In genomic region chr1:137088148-137088547, GRCm38 (mm10) we compare ENCODE assay signal across 19 mouse cellular contexts.
DNase-seq lines count a peak whose midpoint lies in the region; ATAC-seq and TF ChIP-seq lines count a peak whose summit lies in the region.
"Had no signal": no experiment of that assay in that cellular context is flagged by ENCODE, and none has a peak within 500 bp of the region (broad histone marks: within the 10 kb centered on the region; RNA-seq: fewer than 3 reads in every experiment).

No protein-coding gene starts in this region.

- no peaks in the 10 kb centered on the region for H3K27me3 ChIP-seq in kidney, adult 2 months (replicated peaks; ENCODE audit: control insufficient read depth, insufficient read depth, low read length)
- no peaks in the 10 kb centered on the region for H3K27me3 ChIP-seq in kidney, embryonic 14.5 days (ENCODE audit: control insufficient read depth, insufficient read depth, low read length)
- no peaks in the 10 kb centered on the region for H3K27me3 ChIP-seq in intestine, embryonic 14.5 days (replicated peaks; ENCODE audit: control insufficient read depth, insufficient read depth, low read length)
- H3K27me3 ChIP-seq in thymus, adult 2 months (ENCODE audit: control insufficient read depth, insufficient read depth, low read length) = no peaks in the 10 kb centered on the region
- H3K27me3 ChIP-seq: embryonic facial prominence, embryonic 15.5 days; forebrain, embryonic 12.5 days; hindbrain, embryonic 15.5 days; neural tube, embryonic 12.5 days; Patski had no signal

- WGBS in kidney, adult 2 months = 43% methylated on average over 10 of the region's 10 CpGs
- WGBS in kidney, embryonic 14.5 days = 51% methylated on average over 10 of the region's 10 CpGs
- WGBS in intestine, embryonic 14.5 days = 33% methylated on average over 10 of the region's 10 CpGs
- WGBS in thymus, adult 2 months = 94% methylated on average over 10 of the region's 10 CpGs

- TF ChIP-seq POLR2A in kidney, adult 2 months (IDR thresholded peaks at IDR 0.05; ENCODE audit: low read depth, low read length) = no peak
- no peak for TF ChIP-seq POLR2A in thymus, adult 2 months (IDR thresholded peaks at IDR 0.05; ENCODE audit: control insufficient read depth, extremely low read depth, insufficient read depth, low read length, poor library complexity)

- DNase-seq in kidney, adult 2 months = peak; percentile 12
- peak; percentile 17 for DNase-seq in adrenal gland, adult 8-10 months
- no peak for DNase-seq in intestine, embryonic 14.5 days (ENCODE audit: low spot score)
- peak; percentile 7 to 21 for DNase-seq in kidney, postnatal 4 days
- no peak for DNase-seq in thymus, adult 2 months
- no peak for DNase-seq in spleen, postnatal 4 days (ENCODE audit: low spot score in 2 of 2)
- DNase-seq: cerebellum, adult 2 months; gastrocnemius, postnatal 36 days; left cerebral cortex, postnatal 4 days; lung, adult 18-20 months; right cerebral cortex, postnatal 14 days; thymus, adult 18-20 months had no signal

- H3K27ac ChIP-seq in kidney, adult 2 months (ENCODE audit: insufficient read depth, low read depth, low read length) = no peak overlapping the region
- no peak overlapping the region for H3K27ac ChIP-seq in kidney, embryonic 14.5 days (ENCODE audit: low read depth, low read length)
- no peak overlapping the region for H3K27ac ChIP-seq in intestine, embryonic 14.5 days (ENCODE audit: low read depth)
- H3K27ac ChIP-seq in thymus, adult 2 months (ENCODE audit: control insufficient read depth, insufficient read depth, low read length) = no peak overlapping the region
- H3K27ac ChIP-seq: embryonic facial prominence, embryonic 15.5 days; forebrain, embryonic 12.5 days; hindbrain, embryonic 15.5 days; neural tube, embryonic 12.5 days had no signal

- H3K36me3 ChIP-seq in kidney, adult 2 months (ENCODE audit: control insufficient read depth, insufficient read depth, low read length) = no peaks in the 10 kb centered on the region
- H3K36me3 ChIP-seq in kidney, embryonic 14.5 days (ENCODE audit: control insufficient read depth, insufficient read depth, low read length) = no peaks in the 10 kb centered on the region
- H3K36me3 ChIP-seq in intestine, embryonic 14.5 days (ENCODE audit: control insufficient read depth, insufficient read depth, low read length) = no peaks in the 10 kb centered on the region
- H3K36me3 ChIP-seq in thymus, adult 2 months (ENCODE audit: control insufficient read depth, insufficient read depth, low read length) = no peaks in the 10 kb centered on the region
- H3K36me3 ChIP-seq: embryonic facial prominence, embryonic 15.5 days; forebrain, embryonic 12.5 days; hindbrain, embryonic 15.5 days; neural tube, embryonic 12.5 days had no signal

- H3K4me2 ChIP-seq in kidney, embryonic 14.5 days (replicated peaks; ENCODE audit: low read depth, low read length) = no peak overlapping the region
- H3K4me2 ChIP-seq in intestine, embryonic 14.5 days (ENCODE audit: low read length) = peak overlapping the region; percentile 35
- H3K4me2 ChIP-seq: embryonic facial prominence, embryonic 15.5 days; forebrain, embryonic 12.5 days; heart, embryonic 11.5 days; hindbrain, embryonic 15.5 days; neural tube, embryonic 12.5 days had no signal

- H3K4me1 ChIP-seq in kidney, adult 2 months (ENCODE audit: control insufficient read depth, insufficient read depth, low read length) = no peaks in the 10 kb centered on the region
- H3K4me1 ChIP-seq in kidney, embryonic 14.5 days (ENCODE audit: control insufficient read depth, insufficient read depth, low read length) = no peaks in the 10 kb centered on the region
- H3K4me1 ChIP-seq in intestine, embryonic 14.5 days (replicated peaks; ENCODE audit: control insufficient read depth, insufficient read depth, low read length) = peaks cover 6% of the 10 kb centered on the region
- no peaks in the 10 kb centered on the region for H3K4me1 ChIP-seq in thymus, adult 2 months (replicated peaks; ENCODE audit: control insufficient read depth, insufficient read depth, low read length)
- H3K4me1 ChIP-seq: embryonic facial prominence, embryonic 15.5 days; neural tube, embryonic 12.5 days had no signal

- H3K9me3 ChIP-seq in kidney, embryonic 14.5 days (ENCODE audit: control insufficient read depth, low read length) = no peaks in the 10 kb centered on the region
- no peaks in the 10 kb centered on the region for H3K9me3 ChIP-seq in intestine, embryonic 14.5 days (ENCODE audit: control insufficient read depth, low read length)
- H3K9me3 ChIP-seq: embryonic facial prominence, embryonic 15.5 days; forebrain, embryonic 12.5 days; hindbrain, embryonic 15.5 days; neural tube, embryonic 12.5 days had no signal

- no peak for TF ChIP-seq CTCF in kidney, adult 2 months (conservative IDR thresholded peaks at IDR 0.05; ENCODE audit: insufficient read depth, insufficient read length, low read depth, low read length)
- no peak for TF ChIP-seq CTCF in thymus, adult 2 months (IDR thresholded peaks at IDR 0.05; ENCODE audit: borderline replicate concordance, control insufficient read depth, extremely low read depth, insufficient read depth, low read length, poor library complexity)

- ATAC-seq in kidney, embryonic 14.5 days (ENCODE audit: low FRiP score, low TSS enrichment) = no peak
- ATAC-seq in intestine, embryonic 14.5 days (replicated peaks; ENCODE audit: low FRiP score, low TSS enrichment, low read depth) = no peak
- ATAC-seq: Patski had no signal

- H3K9ac ChIP-seq in kidney, embryonic 14.5 days (ENCODE audit: low read depth, low read length) = no peak overlapping the region
- no peak overlapping the region for H3K9ac ChIP-seq in intestine, embryonic 14.5 days (ENCODE audit: low read length)
- H3K9ac ChIP-seq: embryonic facial prominence, embryonic 15.5 days; forebrain, embryonic 12.5 days; hindbrain, embryonic 15.5 days; neural tube, embryonic 12.5 days had no signal

- H3K4me3 ChIP-seq in kidney, adult 2 months (ENCODE audit: insufficient read depth, low read depth, low read length) = no peak overlapping the region
- H3K4me3 ChIP-seq in kidney, embryonic 14.5 days (ENCODE audit: low read length) = no peak overlapping the region
- H3K4me3 ChIP-seq in intestine, embryonic 14.5 days (ENCODE audit: low read depth, low read length) = no peak overlapping the region
- no peak overlapping the region for H3K4me3 ChIP-seq in thymus, adult 2 months (ENCODE audit: control insufficient read depth, insufficient read depth, low read length)
- H3K4me3 ChIP-seq: embryonic facial prominence, embryonic 15.5 days; forebrain, embryonic 12.5 days; hindbrain, embryonic 15.5 days; neural tube, embryonic 12.5 days had no signal

Comparison
In these comparisons a context has a peak if more than half of its experiments do, and no peak if none do; other contexts are left out.
1. DNase-seq: peak in kidney, adult 2 months (single experiment), adrenal gland, adult 8-10 months (single experiment) and kidney, postnatal 4 days (2 of 2); none in intestine, embryonic 14.5 days (single experiment), thymus, adult 2 months (single experiment) and spleen, postnatal 4 days (0 of 2).